Mouse (Mus musculus) cerebellum, adult 2 months (tissue): ENCODE results near the gene Ntn1.

Experiments
- CTCF ChIP-seq: fragments of 200-500 bp; IDR thresholded peaks from 2 replicates; pipeline ENCODE4 v1.5.1; 2011; ENCODE audit warnings: low read depth, mild to moderate bottlenecking, control low read depth, low read length, moderate library complexity, borderline replicate concordance; ENCODE audit not compliant: insufficient read depth
- POLR2A ChIP-seq: fragments of 200-500 bp; IDR thresholded peaks from 2 replicates; pipeline ENCODE4 v1.6.1; 2011; ENCODE audit warnings: low read length, control low read depth, borderline replicate concordance; ENCODE audit not compliant: insufficient read depth

GRCm38 (mm10) chr11:68201811-68202459 is 198.7 kb downstream of the Ntn1 start:
- TF ChIP-seq POLR2A (no peak), CTCF (no peak)
